Mouse (Mus musculus) hindbrain, embryonic 11.5 days (tissue): ENCODE data around the gene Olfr890. TPM values are rescaled to one million over a fixed set of nuclear protein-coding genes. Genes with fewer than 3 reads are reported as not detected.
"Not testable (repeated sequence)": the region's sequence is repeated elsewhere in the genome, so short reads cannot be mapped to it uniquely, and the experiment has no call there.

Experiments
- ATAC-seq: fragments of 200-750 bp; cut with Nextera tagmentation; 2 replicates; pipeline ENCODE4 v1.8.0; 2017; ENCODE audit warnings: mild to moderate bottlenecking, moderate TSS enrichment, moderate library complexity; ENCODE audit not compliant: low FRiP score
- DNase-seq: peaks from one replicate; pipeline ENCODE4 v3.0.0-alpha.2; 2015; ENCODE audit warnings: low spot score
- H3K27ac ChIP-seq: fragments of 300-500 bp; sonication (generic); 2 replicates; pipeline ENCODE4 v1.5.1; 2014; ENCODE audit warnings: mild to moderate bottlenecking, low read depth, low read length
- H3K27me3 ChIP-seq: fragments of 300-500 bp; sonication (generic); 2 replicates; pipeline ENCODE4 v1.6.1; 2014; ENCODE audit warnings: mild to moderate bottlenecking, low read length, moderate library complexity, mixed read lengths; ENCODE audit not compliant: control insufficient read depth, insufficient read depth
- H3K36me3 ChIP-seq: fragments of 300-500 bp; sonication (generic); 2 replicates; pipeline ENCODE4 v1.6.1; 2014; ENCODE audit warnings: mild to moderate bottlenecking, low read length, moderate library complexity, mixed read lengths; ENCODE audit not compliant: control insufficient read depth, insufficient read depth
- H3K4me1 ChIP-seq: fragments of 300-500 bp; sonication (generic); replicated peaks from 2 replicates; pipeline ENCODE4 v1.6.1; 2014; ENCODE audit warnings: low read length, mixed read lengths; ENCODE audit not compliant: control insufficient read depth, insufficient read depth
- H3K4me2 ChIP-seq: fragments of 300-500 bp; sonication (generic); replicated peaks from 2 replicates; pipeline ENCODE4 v1.6.1; 2014; ENCODE audit warnings: mild to moderate bottlenecking, low read depth, low read length
- H3K4me3 ChIP-seq: fragments of 300-500 bp; sonication (generic); 2 replicates; pipeline ENCODE4 v1.5.1; 2014; ENCODE audit warnings: low read depth, low read length
- H3K9ac ChIP-seq: fragments of 300-500 bp; sonication (generic); 2 replicates; pipeline ENCODE4 v1.6.1; 2014; ENCODE audit warnings: low read depth, low read length
- H3K9me3 ChIP-seq: fragments of 300-500 bp; sonication (generic); 2 replicates; pipeline ENCODE4 v1.6.1; 2016; ENCODE audit warnings: low read length; ENCODE audit not compliant: control insufficient read depth
- WGBS: fragments of 180-500 bp; shearing (Covaris S2); extraction: QIAGEN DNeasy Blood & Tissue Kit; methylation state at CpG from one replicate; pipeline ENCODE4 v1.1.7; 2014; 5-methylcytosine and 5-hydroxymethylcytosine counted together
- polyA plus RNA-seq: library from polyadenylated mRNA; unstranded; fragments of >200 nt; fragmentation: Nextera tagmentation; extraction: Ambion mirVana; gene quantifications from 2 replicates; pipeline ENCODE4 v1.2.1, GENCODE M21; 2014

Gene Olfr890
- not detected in 2 replicates for polyA plus RNA-seq

DNA sequence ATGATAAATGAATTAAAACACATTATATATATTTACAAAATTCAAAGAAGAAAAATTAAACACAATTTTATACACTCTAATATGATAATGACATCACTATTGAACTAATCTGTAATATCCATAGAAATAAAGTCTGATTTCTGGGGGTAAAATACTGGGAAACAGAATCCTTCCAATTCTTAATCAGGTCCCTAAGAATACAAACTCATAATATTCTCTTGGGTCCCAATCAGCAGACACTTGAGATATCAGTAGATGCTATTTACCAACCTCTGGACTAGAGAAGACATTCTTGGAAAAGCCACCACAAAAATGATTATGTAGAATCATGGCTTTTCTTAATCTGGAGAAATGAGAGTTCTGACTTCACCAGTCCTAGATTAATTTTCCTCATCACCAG, at the start of gene Olfr890:
TSS of gene Olfr890 (plus strand) at position 301 of the 400 bp plus-strand sequence.
- no peaks in the 10 kb centered on the region for H3K27me3 ChIP-seq
- no peaks in the 10 kb centered on the region for H3K4me1 ChIP-seq
- ATAC-seq (no peak), DNase-seq (no peak)
- H3K9ac ChIP-seq, result no peak within 1 kb of the TSS
- no peak within 1 kb of the TSS for H3K27ac ChIP-seq
- H3K36me3 ChIP-seq, result no peaks in the 10 kb centered on the region
- H3K4me3 ChIP-seq, result no peak within 1 kb of the TSS
- no peaks in the 10 kb centered on the region for H3K9me3 ChIP-seq
- no peak within 1 kb of the TSS for H3K4me2 ChIP-seq

DNA sequence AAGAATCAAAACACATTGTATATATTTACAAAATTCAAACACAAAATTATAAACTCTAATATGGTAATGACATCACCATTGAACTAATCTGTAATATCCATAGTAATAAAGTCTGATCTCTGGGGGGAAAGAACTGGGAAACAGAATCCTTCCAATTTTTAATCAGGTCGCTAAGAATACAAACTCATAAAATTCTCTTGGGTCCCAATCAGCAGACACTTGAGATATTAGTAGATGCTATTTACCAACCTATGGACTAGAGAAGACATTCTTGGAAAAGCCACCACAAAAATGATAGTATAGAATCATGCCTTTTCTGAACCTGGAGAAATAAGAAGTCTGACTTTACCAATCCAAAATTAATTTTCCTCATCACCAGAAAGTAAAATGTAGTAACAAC, 34.5 kb upstream of the Olfr890 start, which contains the start of gene Olfr888:
TSS of gene Olfr888 (plus strand) at position 301 of the 400 bp plus-strand sequence.
- H3K4me3 ChIP-seq, result no peak within 1 kb of the TSS
- no peak for DNase-seq
- H3K4me2 ChIP-seq, result no peak within 1 kb of the TSS
- no peak within 1 kb of the TSS for H3K9ac ChIP-seq
- ATAC-seq, result no peak
- H3K4me1 ChIP-seq, result no peaks in the 10 kb centered on the region
- no peaks in the 10 kb centered on the region for H3K27me3 ChIP-seq
- WGBS, result 81% methylated on average over 1 of the region's 1 CpGs
- H3K36me3 ChIP-seq, result no peaks in the 10 kb centered on the region
- H3K27ac ChIP-seq, result no peak within 1 kb of the TSS
- no peaks in the 10 kb centered on the region for H3K9me3 ChIP-seq

DNA sequence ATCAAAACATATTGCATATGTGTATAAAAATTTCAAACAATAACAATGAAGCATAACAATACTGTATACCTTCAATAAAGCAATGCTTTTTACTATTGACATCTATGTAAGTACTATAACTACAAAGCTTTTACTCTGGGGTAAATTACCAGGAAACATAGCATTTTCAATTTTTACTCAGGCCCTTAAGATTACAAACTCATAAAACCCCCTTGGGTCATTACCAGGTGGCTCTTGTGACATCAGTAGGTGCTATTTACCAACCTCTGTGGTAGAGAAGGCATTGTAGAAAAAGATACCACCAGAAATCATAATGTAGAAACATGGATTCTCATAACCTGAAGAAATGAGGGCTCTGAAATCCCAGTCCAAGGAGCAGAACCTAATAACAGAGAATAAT, 27.4 kb upstream of the Olfr890 start, which contains the start of gene Olfr889:
TSS of gene Olfr889 (plus strand) at position 301 of the 400 bp plus-strand sequence.
- Histone ChIP-seq H3K27me3 (no peaks in the 10 kb centered on the region), H3K4me1 (no peaks in the 10 kb centered on the region), H3K9me3 (no peaks in the 10 kb centered on the region), H3K36me3 (no peaks in the 10 kb centered on the region), H3K4me2 (no peak within 1 kb of the TSS), H3K27ac (no peak within 1 kb of the TSS), H3K4me3 (no peak within 1 kb of the TSS), H3K9ac (no peak within 1 kb of the TSS)
- DNase-seq, result no peak
- no peak for ATAC-seq

DNA sequence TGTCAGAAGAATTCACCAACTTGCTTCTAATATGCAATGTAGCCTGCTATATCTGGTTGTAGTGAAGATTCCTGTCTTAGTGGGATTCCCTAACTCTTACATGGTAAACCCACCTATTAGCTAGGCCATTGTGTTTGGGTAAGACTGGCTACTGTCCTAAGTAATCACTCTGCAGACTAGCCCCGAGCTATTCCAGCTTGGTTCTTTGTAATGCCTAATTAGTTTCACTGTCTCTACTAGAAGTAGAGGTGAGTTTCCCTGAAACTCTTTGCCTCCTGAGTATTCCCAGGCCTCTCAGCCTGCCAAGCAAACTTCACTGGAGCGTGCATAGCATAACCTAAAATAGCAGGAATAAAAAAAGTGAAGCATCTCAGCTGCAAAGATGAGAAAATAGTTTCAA, 26.0 kb downstream of the Olfr890 start:
- H3K9me3 ChIP-seq, DNase-seq, ATAC-seq, H3K9ac ChIP-seq, H3K4me2 ChIP-seq, H3K4me3 ChIP-seq, H3K4me1 ChIP-seq, H3K27ac ChIP-seq, H3K36me3 ChIP-seq, H3K27me3 ChIP-seq: not testable (repeated sequence)
- 48% methylated on average over 2 of the region's 2 CpGs for WGBS

DNA sequence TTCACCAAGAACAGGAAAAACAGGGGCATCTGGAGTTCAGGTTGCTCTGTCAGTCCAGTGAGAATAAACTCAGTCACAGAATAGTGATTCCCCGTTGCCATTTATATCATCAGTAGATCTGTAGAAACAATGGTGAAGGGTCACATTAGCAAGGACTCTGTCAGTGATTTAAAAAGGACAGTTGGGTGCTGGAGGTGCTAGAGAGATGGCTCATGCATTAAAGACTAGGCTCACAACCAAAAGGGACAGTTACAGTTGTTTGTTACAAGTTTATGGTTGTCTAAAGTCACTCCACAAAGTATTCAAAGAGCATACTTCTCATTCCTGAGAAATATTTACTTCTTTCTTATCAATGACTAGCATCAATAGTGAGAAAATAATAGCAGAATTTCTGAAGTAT, 38.4 kb downstream of the Olfr890 start, which contains the start of gene Olfr891:
TSS of gene Olfr891 (minus strand) at position 101 of the 400 bp plus-strand sequence.
- no peak within 1 kb of the TSS for H3K27ac ChIP-seq
- H3K4me1 ChIP-seq, result no peaks in the 10 kb centered on the region
- DNase-seq (no peak), ATAC-seq (no peak)
- H3K4me2 ChIP-seq, result no peak within 1 kb of the TSS
- WGBS, result 91% methylated on average over 1 of the region's 1 CpGs
- no peak within 1 kb of the TSS for H3K4me3 ChIP-seq
- no peaks in the 10 kb centered on the region for H3K36me3 ChIP-seq
- H3K27me3 ChIP-seq, result no peaks in the 10 kb centered on the region
- H3K9me3 ChIP-seq, result no peaks in the 10 kb centered on the region
- no peak within 1 kb of the TSS for H3K9ac ChIP-seq

Other genes with a start within 250 kb of the Olfr890 start
- gene Olfr145, start 245.8 kb upstream of the Olfr890 start, polyA plus RNA-seq, result not detected in 2 replicates
- gene Olfr878, start 224.7 kb upstream of the Olfr890 start, polyA plus RNA-seq, result not detected in 2 replicates
- not detected in 2 replicates for gene Olfr881, start 150.7 kb upstream of the Olfr890 start, polyA plus RNA-seq
- not detected in 2 replicates for gene Olfr883, start 116.7 kb upstream of the Olfr890 start, polyA plus RNA-seq
- gene Olfr884, start 96.0 kb upstream of the Olfr890 start, polyA plus RNA-seq, result not detected in 2 replicates
- gene Olfr885, start 81.2 kb upstream of the Olfr890 start, polyA plus RNA-seq, result not detected in 2 replicates
- gene Olfr887, start 58.4 kb upstream of the Olfr890 start, polyA plus RNA-seq, result not detected in 2 replicates
- not detected in 2 replicates for gene Olfr888, start 34.4 kb upstream of the Olfr890 start, polyA plus RNA-seq
- 0.06 and 0.14 TPM in 2 replicates for gene Olfr889, start 27.3 kb upstream of the Olfr890 start, polyA plus RNA-seq
- gene Olfr891, start 38.3 kb downstream of the Olfr890 start, polyA plus RNA-seq, result not detected in 2 replicates
- gene Olfr893, start 65.8 kb downstream of the Olfr890 start, polyA plus RNA-seq, result not detected in 2 replicates
- not detected in 2 replicates for gene Olfr894, start 75.5 kb downstream of the Olfr890 start, polyA plus RNA-seq
- not detected in 2 replicates for gene Olfr143, start 110.3 kb downstream of the Olfr890 start, polyA plus RNA-seq
- gene Olfr895, start 125.3 kb downstream of the Olfr890 start, polyA plus RNA-seq, result not detected in 2 replicates
- not detected in 2 replicates for gene Olfr896-ps1, start 148.6 kb downstream of the Olfr890 start, polyA plus RNA-seq
- not detected in 2 replicates for gene Olfr25, start 186.5 kb downstream of the Olfr890 start, polyA plus RNA-seq
- not detected in 2 replicates for gene Olfr898, start 205.9 kb downstream of the Olfr890 start, polyA plus RNA-seq
- not detected in 2 replicates for gene Olfr250, start 224.4 kb downstream of the Olfr890 start, polyA plus RNA-seq
- not detected in 2 replicates for gene Olfr251, start 234.6 kb downstream of the Olfr890 start, polyA plus RNA-seq